In genomic region chr2:31087085-31087484, GRCm38 (mm10) we compare ENCODE assay signal across 7 mouse cellular contexts. TPM values are rescaled to one million over a fixed set of nuclear protein-coding genes. Genes with fewer than 3 reads are reported as not detected.
DNase-seq lines count a peak whose midpoint lies in the region; ATAC-seq and TF ChIP-seq lines count a peak whose summit lies in the region.

No protein-coding gene starts in this region.

- no peaks in the 10 kb centered on the region for H3K9me3 ChIP-seq in hindbrain, postnatal 0 days (ENCODE audit: low read length)
- no peaks in the 10 kb centered on the region for H3K9me3 ChIP-seq in hindbrain, embryonic 13.5 days
- H3K9me3 ChIP-seq in CH12.LX (replicated peaks; ENCODE audit: low read length) (peaks cover 8% of the 10 kb centered on the region), ES-E14 (ENCODE audit: control insufficient read depth, insufficient read depth, low read depth, low read length) (no peaks in the 10 kb centered on the region)
- no peaks in the 10 kb centered on the region for H3K9me3 ChIP-seq in kidney, postnatal 0 days (replicated peaks; ENCODE audit: low read length)

- H3K79me2 ChIP-seq in CH12.LX (replicated peaks; ENCODE audit: control insufficient read depth, extremely low read depth, insufficient read depth, poor library complexity, severe bottlenecking) = peaks cover 24% of the 10 kb centered on the region

- H3K36me3 ChIP-seq in hindbrain, postnatal 0 days (ENCODE audit: insufficient read depth, low read length) = peaks cover 8% of the 10 kb centered on the region; the same call in 1 of the 2 replicates
- peaks cover 31% of the 10 kb centered on the region for H3K36me3 ChIP-seq in hindbrain, embryonic 13.5 days
- H3K36me3 ChIP-seq in CH12.LX (replicated peaks in 1 of 2; ENCODE audit: control insufficient read depth in 1 of 2, insufficient read depth in 1 of 2, low read length in 1 of 2) (peaks cover 37 to 81% of the 10 kb centered on the region in 2 experiments), ES-E14 (ENCODE audit: control insufficient read depth, insufficient read depth, low read length, poor library complexity, severe bottlenecking) (peaks cover 19% of the 10 kb centered on the region; the same call in 1 of the 2 replicates)
- 0 out of 2 replicates have a peak, but pooled peaks cover 14% of the 10 kb centered on the region for H3K36me3 ChIP-seq in kidney, postnatal 0 days (ENCODE audit: insufficient read depth, low read length)

- 0 out of 2 replicates have a peak overlapping the region, but pooled peaks have one; percentile 41 for H3K27ac ChIP-seq in hindbrain, postnatal 0 days
- no peak overlapping the region for H3K27ac ChIP-seq in hindbrain, embryonic 13.5 days
- H3K27ac ChIP-seq in CH12.LX (ENCODE audit: insufficient read depth, low read depth) = 0 out of 2 replicates have a peak overlapping the region, but pooled peaks have one; percentile 40
- no peak overlapping the region; the same call in 1 of the 2 replicates for H3K27ac ChIP-seq in ES-E14 (ENCODE audit: insufficient read depth, low read depth, low read length, poor library complexity, severe bottlenecking)
- H3K27ac ChIP-seq in kidney, postnatal 0 days = peak overlapping the region; percentile 86

- no peak overlapping the region for H3K4me2 ChIP-seq in hindbrain, postnatal 0 days (ENCODE audit: low read depth, low read length)
- H3K4me2 ChIP-seq in hindbrain, embryonic 13.5 days = no peak overlapping the region
- no peak overlapping the region for H3K4me2 ChIP-seq in CH12.LX (ENCODE audit: insufficient read depth, low read depth, poor library complexity, severe bottlenecking)
- H3K4me2 ChIP-seq in kidney, postnatal 0 days (ENCODE audit: low read length) = no peak overlapping the region

- no peak for TF ChIP-seq EP300 in CH12.LX (IDR thresholded peaks at IDR 0.05; ENCODE audit: low read length)

- TF ChIP-seq RAD21 in CH12.LX (IDR thresholded peaks at IDR 0.05; ENCODE audit: low read depth, low read length) = no peak

- dilution Hi-C loops in CH12.LX (cut with MboI; ENCODE audit: extremely low pct_ligation_motif_present, extremely low pct_unique_long_range_greater_than_20kb, low sequenced_read_pairs) = no loop called here

- no peak for ATAC-seq in hindbrain, postnatal 0 days
- no peak for ATAC-seq in hindbrain, embryonic 13.5 days (ENCODE audit: low FRiP score)
- no peak for ATAC-seq in kidney, postnatal 0 days (replicated peaks; ENCODE audit: low FRiP score, low read depth)

- H3K4me1 ChIP-seq in hindbrain, postnatal 0 days (ENCODE audit: insufficient read depth, low read length) = peaks cover 10% of the 10 kb centered on the region
- H3K4me1 ChIP-seq in hindbrain, embryonic 13.5 days (replicated peaks) = peaks cover 26% of the 10 kb centered on the region
- H3K4me1 ChIP-seq in CH12.LX (ENCODE audit: control insufficient read depth in 1 of 2, insufficient read depth in 2 of 2) = peaks cover 30 to 91% of the 10 kb centered on the region in 2 experiments
- H3K4me1 ChIP-seq in ES-E14 (ENCODE audit: control insufficient read depth in 2 of 2, insufficient read depth in 2 of 2, low read length in 2 of 2, poor library complexity in 1 of 2) = peaks cover 15 to 51% of the 10 kb centered on the region in 2 experiments; a peak in 3 of 4 replicates
- peaks cover 30% of the 10 kb centered on the region for H3K4me1 ChIP-seq in kidney, postnatal 0 days (replicated peaks; ENCODE audit: insufficient read depth, low read length)

- in situ Hi-C loops in CH12.LX (cut with MboI; ENCODE audit: low pct_ligation_motif_present, low pct_unique_long_range_greater_than_20kb, low sequenced_read_pairs) (no loop called here), ES-E14 (cut with MboI; ENCODE audit: low sequenced_read_pairs in 2 of 2, unreplicated experiment in 2 of 2) (no loop called here)

- no peak overlapping the region for H3K9ac ChIP-seq in hindbrain, postnatal 0 days (replicated peaks; ENCODE audit: low read length)
- no peak overlapping the region for H3K9ac ChIP-seq in hindbrain, embryonic 13.5 days
- H3K9ac ChIP-seq in CH12.LX (ENCODE audit: insufficient read depth, low read depth) (no peak overlapping the region), ES-E14 (ENCODE audit: insufficient read depth, low read depth, low read length, poor library complexity, severe bottlenecking) (0 out of 2 replicates have a peak overlapping the region, but pooled peaks have one; percentile 2)
- no peak overlapping the region for H3K9ac ChIP-seq in kidney, postnatal 0 days (ENCODE audit: low read depth, low read length)

- no peak for DNase-seq in hindbrain, postnatal 0 days (ENCODE audit: low spot score)
- DNase-seq in CH12.LX (ENCODE audit: extremely low read depth) = no peak
- DNase-seq in ES-E14 (ENCODE audit: low read depth, low spot score) = no peak
- peak; percentile 66 for DNase-seq in kidney, postnatal 0 days (ENCODE audit: low spot score)
- no peak for DNase-seq in right cerebral cortex, adult 18-20 months
- no peak for DNase-seq in yolk sac, embryonic 10.5 days (ENCODE audit: low spot score)

- WGBS in hindbrain, postnatal 0 days = 48% methylated on average over 5 of the region's 5 CpGs
- 45% methylated on average over 5 of the region's 5 CpGs for WGBS in hindbrain, embryonic 13.5 days
- 12% methylated on average over 5 of the region's 5 CpGs for WGBS in kidney, postnatal 0 days

- no peak for TF ChIP-seq CTCF in hindbrain, postnatal 0 days (IDR thresholded peaks at IDR 0.05; ENCODE audit: low read depth)
- TF ChIP-seq CTCF in CH12.LX (conservative IDR thresholded peaks at IDR 0.05 in 1 of 2, IDR thresholded peaks at IDR 0.05 in 1 of 2; ENCODE audit: low read depth in 2 of 2, low read length in 2 of 2) = no peak
- no peak for TF ChIP-seq CTCF in kidney, postnatal 0 days (IDR thresholded peaks at IDR 0.05; ENCODE audit: low read depth)

- no peak overlapping the region for H3K4me3 ChIP-seq in hindbrain, postnatal 0 days (ENCODE audit: low read length)
- no peak overlapping the region for H3K4me3 ChIP-seq in hindbrain, embryonic 13.5 days
- H3K4me3 ChIP-seq in CH12.LX (replicated peaks in 1 of 3; ENCODE audit: low read depth in 2 of 3, low read length in 2 of 3, poor library complexity in 1 of 3) (no peak overlapping the region), ES-E14 (ENCODE audit: insufficient read depth in 1 of 2, low read depth in 1 of 2, low read length in 2 of 2, poor library complexity in 1 of 2, severe bottlenecking in 1 of 2) (no peak overlapping the region)
- H3K4me3 ChIP-seq in kidney, postnatal 0 days (replicated peaks; ENCODE audit: low read depth, low read length) = no peak overlapping the region

- H3K27me3 ChIP-seq in hindbrain, postnatal 0 days (ENCODE audit: insufficient read depth, low read length) = no peaks in the 10 kb centered on the region
- no peaks in the 10 kb centered on the region for H3K27me3 ChIP-seq in hindbrain, embryonic 13.5 days
- H3K27me3 ChIP-seq in CH12.LX (replicated peaks) = no peaks in the 10 kb centered on the region
- no peaks in the 10 kb centered on the region for H3K27me3 ChIP-seq in kidney, postnatal 0 days (ENCODE audit: insufficient read depth, low read length)

- no peak for TF ChIP-seq POLR2A in CH12.LX (IDR thresholded peaks at IDR 0.05; ENCODE audit: low read depth, low read length)

TF ChIP-seq in CH12.LX, 34 proteins besides CTCF, POLR2A, EP300 and RAD21 (continues in another document):
- TF ChIP-seq MAX (IDR thresholded peaks at IDR 0.05; ENCODE audit: low read length) = no peak
- TF ChIP-seq JUND (conservative IDR thresholded peaks at IDR 0.05; ENCODE audit: low read depth, low read length) = no peak
- no peak for TF ChIP-seq CHD1 (IDR thresholded peaks at IDR 0.05; ENCODE audit: low read depth, low read length)
- TF ChIP-seq CHD2 (IDR thresholded peaks at IDR 0.05; ENCODE audit: low read length) = no peak
- TF ChIP-seq TBP (conservative IDR thresholded peaks at IDR 0.05; ENCODE audit: low read depth, low read length) = no peak
- no peak for TF ChIP-seq GABPA (IDR thresholded peaks at IDR 0.05; ENCODE audit: insufficient replicate concordance, low read depth, low read length)
- TF ChIP-seq USF2 (conservative IDR thresholded peaks at IDR 0.05; ENCODE audit: low read depth, low read length) = no peak
- no peak for TF ChIP-seq HCFC1 (IDR thresholded peaks at IDR 0.05; ENCODE audit: low read depth, low read length)
- TF ChIP-seq MAFK (IDR thresholded peaks at IDR 0.05; ENCODE audit: insufficient replicate concordance, low read length) = no peak
- TF ChIP-seq MYC (IDR thresholded peaks at IDR 0.05; ENCODE audit: low read depth, low read length) = no peak
- no peak for TF ChIP-seq PAX5 (IDR thresholded peaks at IDR 0.05; ENCODE audit: low read length)
- no peak for TF ChIP-seq MAZ (IDR thresholded peaks at IDR 0.05; ENCODE audit: low read depth, low read length)
- no peak for TF ChIP-seq ZMIZ1 (IDR thresholded peaks at IDR 0.05; ENCODE audit: low read depth, low read length)

TF ChIP-seq in ES-E14, 5 proteins besides CTCF, POLR2A, EP300 and RAD21:
- no peak for TF ChIP-seq CHD2 (IDR thresholded peaks at IDR 0.05; ENCODE audit: low read depth, low read length)
- TF ChIP-seq ZC3H11A (IDR thresholded peaks at IDR 0.05; ENCODE audit: borderline replicate concordance, low read depth, low read length) = no peak
- no peak for TF ChIP-seq ZNF384 (IDR thresholded peaks at IDR 0.05; ENCODE audit: low read depth, low read length)
- TF ChIP-seq HCFC1 (IDR thresholded peaks at IDR 0.05; ENCODE audit: borderline replicate concordance, insufficient read depth, low read length) = no peak
- no peak for TF ChIP-seq MAFK (IDR thresholded peaks at IDR 0.05; ENCODE audit: insufficient read depth, low read depth, low read length)

RNA-seq across cellular contexts. Expression of gene Fnbp1, which starts 54.7 kb away (rescaled TPM):
- 20.1 and 24.1 TPM in 2 replicates for total RNA-seq in hindbrain, postnatal 0 days (2014; rRNA removed)
- polyA plus RNA-seq in hindbrain, postnatal 0 days (2015; fragmentation: Nextera tagmentation; extraction: Ambion mirVana) = 31.0 and 32.1 TPM in 2 replicates
- polyA plus RNA-seq in hindbrain, embryonic 13.5 days (2015; fragmentation: Nextera tagmentation; extraction: Ambion mirVana) = 20.7 and 21.9 TPM in 2 replicates
- total RNA-seq in CH12.LX (2012; rRNA removed) (39.2 and 50.5 TPM in 2 replicates), CH12.LX (2014; rRNA removed) (20.7 and 29.6 TPM in 2 replicates), ES-E14 (2012; rRNA removed) (15.1 and 16.5 TPM in 2 replicates)
- polyA plus RNA-seq in CH12.LX (2012; ENCODE audit: insufficient read length, low read depth) = 133 and 147 TPM in 2 replicates
- polyA plus RNA-seq in kidney, postnatal 0 days (2015; fragmentation: Nextera tagmentation; extraction: Ambion mirVana) = 12.3 and 14.0 TPM in 2 replicates

Comparison
In these comparisons a context has a peak if more than half of its experiments do, and no peak if none do; other contexts are left out.
1. H3K27ac ChIP-seq: peak in hindbrain, postnatal 0 days (single experiment), CH12.LX (single experiment) and kidney, postnatal 0 days (single experiment); none in hindbrain, embryonic 13.5 days (single experiment) and ES-E14 (single experiment).